Mouse (Mus musculus): Measurements from ENCODE around the gene Ipo9. TPM values are rescaled to one million over a fixed set of nuclear protein-coding genes. Genes with fewer than 3 reads are reported as not detected.
A peak's percentile ranks its signal among the peaks of the same experiment; 100 is the strongest.

Ipo9 gene
- polyA plus RNA-seq, 1 experiment from 2014 or later, result 217 TPM

DNA sequence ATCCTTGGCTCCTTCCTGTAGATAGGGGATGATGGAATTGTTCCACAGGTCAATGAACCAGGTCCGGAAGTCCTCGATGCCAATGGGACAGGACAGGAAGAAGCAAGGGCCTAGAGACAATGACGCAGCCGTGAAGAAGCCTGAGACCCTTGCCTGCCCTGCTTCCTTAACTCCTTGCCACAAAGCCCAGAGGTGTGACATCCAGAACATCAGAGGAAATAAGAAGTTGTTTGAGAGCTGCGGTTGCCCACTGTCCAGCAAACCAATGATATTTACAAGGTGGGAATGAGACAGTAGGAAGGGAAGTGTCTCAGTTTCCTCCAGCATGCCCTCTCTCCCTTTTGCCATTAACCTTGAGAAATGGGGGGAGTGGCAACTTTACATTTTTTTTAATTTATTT, 18.6 kb upstream of the Ipo9 start:
- DNase-seq (ENCODE audit: low spot score) (no peak), ATAC-seq (ENCODE audit: low FRiP score) (no peak)
- no peak overlapping the region for H3K4me3 ChIP-seq (ENCODE audit: low read depth, low read length)
- H3K9me3 ChIP-seq (ENCODE audit: control insufficient read depth, low read length), result no peaks in the 10 kb centered on the region
- no peaks in the 10 kb centered on the region for H3K4me1 ChIP-seq (replicated peaks; ENCODE audit: control insufficient read depth, insufficient read depth, low read length)
- WGBS, result 96% methylated on average over 5 of the region's 5 CpGs
- no peaks in the 10 kb centered on the region for H3K36me3 ChIP-seq (ENCODE audit: control insufficient read depth, insufficient read depth, low read length)
- no peak overlapping the region for H3K4me2 ChIP-seq (replicated peaks; ENCODE audit: low read depth, low read length)
- no peak overlapping the region for H3K9ac ChIP-seq (ENCODE audit: low read depth, low read length)
- no peak overlapping the region for H3K27ac ChIP-seq (ENCODE audit: low read depth, low read length)
- no peaks in the 10 kb centered on the region for H3K27me3 ChIP-seq (ENCODE audit: control insufficient read depth, insufficient read depth, low read length)

DNA sequence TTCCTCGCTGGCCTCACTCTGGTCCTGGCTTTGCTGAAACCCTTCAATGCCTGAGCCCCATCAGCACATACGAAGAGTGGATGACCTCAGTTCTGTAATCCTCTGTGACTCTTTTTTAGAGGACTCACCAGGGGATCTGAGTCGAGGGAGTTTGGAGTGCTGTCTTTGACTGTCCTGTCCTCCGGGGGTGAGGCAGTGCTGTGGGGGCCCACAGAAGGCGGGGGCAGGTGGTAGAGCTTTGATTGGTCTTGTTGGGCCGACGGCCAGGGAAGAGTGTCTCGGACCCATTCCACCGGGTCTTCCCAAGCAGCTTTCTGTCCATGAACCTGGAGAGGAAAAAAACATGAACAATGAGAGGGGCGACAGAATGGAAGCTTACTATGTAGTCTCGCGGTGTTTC, 13.2 kb upstream of the Ipo9 start:
- 93% methylated on average over 12 of the region's 12 CpGs for WGBS
- no peak for DNase-seq (ENCODE audit: low spot score)
- no peak for ATAC-seq (ENCODE audit: low FRiP score)

GRCm38 (mm10) chr1:135441861-135442260, 11.6 kb upstream of the Ipo9 start:
- no peak overlapping the region for H3K4me2 ChIP-seq (replicated peaks; ENCODE audit: low read depth, low read length)
- H3K9ac ChIP-seq (ENCODE audit: low read depth, low read length), result no peak overlapping the region
- H3K9me3 ChIP-seq (ENCODE audit: control insufficient read depth, low read length), result no peaks in the 10 kb centered on the region
- H3K27me3 ChIP-seq (ENCODE audit: control insufficient read depth, insufficient read depth, low read length), result no peaks in the 10 kb centered on the region
- H3K4me1 ChIP-seq (replicated peaks; ENCODE audit: control insufficient read depth, insufficient read depth, low read length), result no peaks in the 10 kb centered on the region
- DNase-seq (ENCODE audit: low spot score) (no peak), ATAC-seq (ENCODE audit: low FRiP score) (no peak)
- no peak overlapping the region for H3K27ac ChIP-seq (ENCODE audit: low read depth, low read length)
- no peak overlapping the region for H3K4me3 ChIP-seq (ENCODE audit: low read depth, low read length)
- 0 out of 2 replicates have a peak, but pooled peaks cover 4% of the 10 kb centered on the region for H3K36me3 ChIP-seq (ENCODE audit: control insufficient read depth, insufficient read depth, low read length)
- WGBS, result 92% methylated on average over 3 of the region's 3 CpGs

More for the DNA sequence above, 13.2 kb upstream of the Ipo9 start:
- Histone ChIP-seq H3K4me3 (ENCODE audit: low read depth, low read length) (no peak overlapping the region), H3K36me3 (ENCODE audit: control insufficient read depth, insufficient read depth, low read length) (0 out of 2 replicates have a peak, but pooled peaks cover 4% of the 10 kb centered on the region), H3K27me3 (ENCODE audit: control insufficient read depth, insufficient read depth, low read length) (no peaks in the 10 kb centered on the region), H3K27ac (ENCODE audit: low read depth, low read length) (no peak overlapping the region), H3K4me2 (replicated peaks; ENCODE audit: low read depth, low read length) (no peak overlapping the region), H3K9me3 (ENCODE audit: control insufficient read depth, low read length) (no peaks in the 10 kb centered on the region), H3K9ac (ENCODE audit: low read depth, low read length) (no peak overlapping the region), H3K4me1 (replicated peaks; ENCODE audit: control insufficient read depth, insufficient read depth, low read length) (no peaks in the 10 kb centered on the region)

GRCm38 (mm10) chr1:135440986-135441385, 10.7 kb upstream of the Ipo9 start:
- WGBS, result 89% methylated on average over 6 of the region's 6 CpGs
- no peak overlapping the region for H3K4me3 ChIP-seq (ENCODE audit: low read depth, low read length)
- H3K27me3 ChIP-seq (ENCODE audit: control insufficient read depth, insufficient read depth, low read length), result no peaks in the 10 kb centered on the region
- H3K36me3 ChIP-seq (ENCODE audit: control insufficient read depth, insufficient read depth, low read length), result 0 out of 2 replicates have a peak, but pooled peaks cover 4% of the 10 kb centered on the region
- no peaks in the 10 kb centered on the region for H3K9me3 ChIP-seq (ENCODE audit: control insufficient read depth, low read length)
- H3K9ac ChIP-seq (ENCODE audit: low read depth, low read length), result no peak overlapping the region
- ATAC-seq (ENCODE audit: low FRiP score), result no peak
- no peak for DNase-seq (ENCODE audit: low spot score)
- no peaks in the 10 kb centered on the region for H3K4me1 ChIP-seq (replicated peaks; ENCODE audit: control insufficient read depth, insufficient read depth, low read length)
- no peak overlapping the region for H3K27ac ChIP-seq (ENCODE audit: low read depth, low read length)
- H3K4me2 ChIP-seq (replicated peaks; ENCODE audit: low read depth, low read length), result no peak overlapping the region

- DNase-seq (ENCODE audit: low spot score) (no peak), ATAC-seq (ENCODE audit: low FRiP score) (no peak)
- no peak overlapping the region for H3K27ac ChIP-seq (ENCODE audit: low read depth, low read length)
- no peaks in the 10 kb centered on the region for H3K9me3 ChIP-seq (ENCODE audit: control insufficient read depth, low read length)
- no peaks in the 10 kb centered on the region for H3K4me1 ChIP-seq (replicated peaks; ENCODE audit: control insufficient read depth, insufficient read depth, low read length)
- 88% methylated on average over 6 of the region's 6 CpGs for WGBS
- no peak overlapping the region for H3K9ac ChIP-seq (ENCODE audit: low read depth, low read length)
- H3K4me3 ChIP-seq (ENCODE audit: low read depth, low read length), result no peak overlapping the region
- H3K27me3 ChIP-seq (ENCODE audit: control insufficient read depth, insufficient read depth, low read length), result no peaks in the 10 kb centered on the region
- no peak overlapping the region for H3K4me2 ChIP-seq (replicated peaks; ENCODE audit: low read depth, low read length)
- 0 out of 2 replicates have a peak, but pooled peaks cover 4% of the 10 kb centered on the region for H3K36me3 ChIP-seq (ENCODE audit: control insufficient read depth, insufficient read depth, low read length)
These were observed 8.5 kb upstream of the Ipo9 start for GRCm38 (mm10) chr1:135438801-135439200.

DNA sequence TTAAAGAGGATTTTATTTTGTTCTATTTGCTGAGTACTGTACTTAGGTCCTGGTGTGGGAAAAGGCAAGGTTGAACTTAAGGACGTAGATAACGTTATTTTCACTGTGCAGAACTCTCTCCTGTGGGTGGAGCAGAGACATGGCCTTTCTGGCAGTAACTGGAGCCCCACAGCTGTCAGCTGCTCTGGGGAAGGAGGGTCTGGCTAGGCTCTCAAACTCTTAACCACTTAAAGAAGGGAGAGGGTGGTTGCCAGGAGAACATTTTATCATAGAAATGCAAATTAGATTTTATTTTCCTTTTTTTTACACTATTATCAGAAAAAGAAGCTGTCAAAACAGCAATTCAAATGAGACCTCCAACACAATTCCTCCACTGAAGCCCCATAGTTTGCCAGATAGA, 5.5 kb upstream of the Ipo9 start:
- H3K4me3 ChIP-seq (ENCODE audit: low read depth, low read length), result no peak overlapping the region
- no peaks in the 10 kb centered on the region for H3K27me3 ChIP-seq (ENCODE audit: control insufficient read depth, insufficient read depth, low read length)
- H3K9me3 ChIP-seq (ENCODE audit: control insufficient read depth, low read length), result no peaks in the 10 kb centered on the region
- DNase-seq (ENCODE audit: low spot score) (no peak), ATAC-seq (ENCODE audit: low FRiP score) (no peak)
- H3K4me1 ChIP-seq (replicated peaks; ENCODE audit: control insufficient read depth, insufficient read depth, low read length), result no peaks in the 10 kb centered on the region
- no peak overlapping the region for H3K4me2 ChIP-seq (replicated peaks; ENCODE audit: low read depth, low read length)
- WGBS, result 43% methylated on average over 2 of the region's 2 CpGs
- H3K9ac ChIP-seq (ENCODE audit: low read depth, low read length), result no peak overlapping the region
- H3K27ac ChIP-seq (ENCODE audit: low read depth, low read length), result no peak overlapping the region
- no peaks in the 10 kb centered on the region for H3K36me3 ChIP-seq (ENCODE audit: control insufficient read depth, insufficient read depth, low read length)

- H3K4me3 ChIP-seq (ENCODE audit: low read depth, low read length), result peak overlapping the region; percentile 93
- ATAC-seq (ENCODE audit: low FRiP score) (peak; percentile 77), DNase-seq (ENCODE audit: low spot score) (no peak)
- H3K4me1 ChIP-seq (replicated peaks; ENCODE audit: control insufficient read depth, insufficient read depth, low read length), result peaks cover 3% of the 10 kb centered on the region; the same call in 1 of the 2 replicates
- WGBS, result 3% methylated on average over 14 of the region's 14 CpGs
- H3K36me3 ChIP-seq (ENCODE audit: control insufficient read depth, insufficient read depth, low read length), result no peaks in the 10 kb centered on the region
- peak overlapping the region; percentile 95 for H3K9ac ChIP-seq (ENCODE audit: low read depth, low read length)
- H3K27ac ChIP-seq (ENCODE audit: low read depth, low read length), result peak overlapping the region; percentile 89
- H3K27me3 ChIP-seq (ENCODE audit: control insufficient read depth, insufficient read depth, low read length), result no peaks in the 10 kb centered on the region
- no peaks in the 10 kb centered on the region for H3K9me3 ChIP-seq (ENCODE audit: control insufficient read depth, low read length)
- H3K4me2 ChIP-seq (replicated peaks; ENCODE audit: low read depth, low read length), result peak overlapping the region; percentile 50
These were observed 344 bp upstream of the Ipo9 start for GRCm38 (mm10) chr1:135430669-135431017.

GRCm38 (mm10) chr1:135427390-135427789, 2.9 kb downstream of the Ipo9 start:
- DNase-seq (ENCODE audit: low spot score) (no peak), ATAC-seq (ENCODE audit: low FRiP score) (no peak)
- 93% methylated on average over 6 of the region's 6 CpGs for WGBS
- peaks cover 3% of the 10 kb centered on the region; the same call in 1 of the 2 replicates for H3K4me1 ChIP-seq (replicated peaks; ENCODE audit: control insufficient read depth, insufficient read depth, low read length)
- no peaks in the 10 kb centered on the region for H3K36me3 ChIP-seq (ENCODE audit: control insufficient read depth, insufficient read depth, low read length)
- H3K9ac ChIP-seq (ENCODE audit: low read depth, low read length), result no peak overlapping the region
- H3K27me3 ChIP-seq (ENCODE audit: control insufficient read depth, insufficient read depth, low read length), result no peaks in the 10 kb centered on the region
- H3K9me3 ChIP-seq (ENCODE audit: control insufficient read depth, low read length), result no peaks in the 10 kb centered on the region
- no peak overlapping the region for H3K4me2 ChIP-seq (replicated peaks; ENCODE audit: low read depth, low read length)
- H3K4me3 ChIP-seq (ENCODE audit: low read depth, low read length), result no peak overlapping the region
- H3K27ac ChIP-seq (ENCODE audit: low read depth, low read length), result no peak overlapping the region

DNA sequence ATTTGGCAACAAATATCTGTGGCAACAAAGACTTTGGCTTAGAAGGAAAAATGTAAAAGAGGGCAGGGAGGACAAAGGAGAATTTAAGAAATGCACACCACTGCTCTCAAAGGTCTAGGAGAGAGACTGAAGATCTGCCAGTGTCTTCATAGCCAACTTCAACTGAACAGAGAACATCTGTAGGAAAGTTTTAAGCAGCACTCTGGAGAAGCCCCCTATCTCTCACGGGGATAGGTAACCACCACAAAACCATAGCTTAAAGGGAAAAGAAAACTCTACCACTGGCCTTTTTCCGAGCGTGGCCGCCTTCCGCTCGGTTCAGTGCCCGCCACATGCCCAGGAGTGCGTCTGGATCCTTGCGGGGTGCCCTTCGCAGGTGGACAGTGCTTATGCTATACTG, 3.7 kb downstream of the Ipo9 start:
- H3K36me3 ChIP-seq (ENCODE audit: control insufficient read depth, insufficient read depth, low read length), result no peaks in the 10 kb centered on the region
- no peak overlapping the region for H3K27ac ChIP-seq (ENCODE audit: low read depth, low read length)
- no peak for ATAC-seq (ENCODE audit: low FRiP score)
- H3K4me3 ChIP-seq (ENCODE audit: low read depth, low read length), result no peak overlapping the region
- DNase-seq (ENCODE audit: low spot score), result no peak
- no peak overlapping the region for H3K9ac ChIP-seq (ENCODE audit: low read depth, low read length)
- H3K4me2 ChIP-seq (replicated peaks; ENCODE audit: low read depth, low read length), result no peak overlapping the region
- H3K27me3 ChIP-seq (ENCODE audit: control insufficient read depth, insufficient read depth, low read length), result no peaks in the 10 kb centered on the region
- peaks cover 3% of the 10 kb centered on the region; the same call in 1 of the 2 replicates for H3K4me1 ChIP-seq (replicated peaks; ENCODE audit: control insufficient read depth, insufficient read depth, low read length)
- WGBS, result 94% methylated on average over 10 of the region's 10 CpGs
- H3K9me3 ChIP-seq (ENCODE audit: control insufficient read depth, low read length), result no peaks in the 10 kb centered on the region

All from hindbrain, embryonic 11.5 days (tissue).